Mouse (Mus musculus) heart, adult 2 months (tissue): ENCODE results near the gene Mul1. TPM values are rescaled to one million over a fixed set of nuclear protein-coding genes. Genes with fewer than 3 reads are reported as not detected.

ENCODE experiments used
- DNase-seq, 2 experiments: peaks; one replicate each; pipeline ENCODE4 v3.0.0; 2021
- H3K27ac ChIP-seq: fragments of 200-600 bp; 2 replicates; pipeline ENCODE4 v1.8.1; 2022
- H3K27me3 ChIP-seq: fragments of 200-500 bp; 2 replicates; pipeline ENCODE4 v1.6.1; 2012; ENCODE audit warnings: mild to moderate bottlenecking, low read length, inconsistent platforms, mixed read lengths; ENCODE audit not compliant: control insufficient read depth, insufficient read depth
- H3K36me3 ChIP-seq: fragments of 200-500 bp; 2 replicates; pipeline ENCODE4 v1.6.1; 2012; ENCODE audit warnings: low read length, inconsistent platforms; ENCODE audit not compliant: control insufficient read depth, insufficient read depth
- H3K4me1 ChIP-seq: fragments of 200-500 bp; 2 replicates; pipeline ENCODE4 v1.6.1; 2011; ENCODE audit warnings: low read length; ENCODE audit not compliant: control insufficient read depth, insufficient read depth
- H3K4me3 ChIP-seq: fragments of 200-600 bp; 2 replicates; pipeline ENCODE4 v1.8.1; 2022
- H3K79me2 ChIP-seq: fragments of 200-500 bp; replicated peaks from 2 replicates; pipeline ENCODE4 v1.6.1; 2012; ENCODE audit warnings: mild to moderate bottlenecking, inconsistent platforms, low read length, moderate library complexity, mixed read lengths; ENCODE audit not compliant: control insufficient read depth, insufficient read depth
- H3K9ac ChIP-seq: fragments of 200-500 bp; 2 replicates; pipeline ENCODE4 v1.6.1; 2012; ENCODE audit warnings: low read depth, mild to moderate bottlenecking, control low read depth, inconsistent platforms, low read length, mixed read lengths
- CTCF ChIP-seq: fragments of 200-600 bp; IDR thresholded peaks from 2 replicates; pipeline ENCODE4 v1.8.1; 2022; ENCODE audit warnings: antibody characterized with exemption, mild to moderate bottlenecking, moderate library complexity
- EP300 ChIP-seq: fragments of 200-500 bp; IDR thresholded peaks from 2 replicates; pipeline ENCODE4 v1.6.1; 2011; ENCODE audit warnings: low read depth, low read length, control low read depth; ENCODE audit not compliant: insufficient read depth
- POLR2A ChIP-seq: fragments of 200-500 bp; IDR thresholded peaks from 2 replicates; pipeline ENCODE4 v1.6.1; 2011; ENCODE audit warnings: mild to moderate bottlenecking, low read depth, low read length, control low read depth; ENCODE audit not compliant: insufficient read depth
- WGBS: fragments of 180-500 bp; shearing (Covaris S2); methylation state at CpG from one replicate; pipeline ENCODE4 v1.1.7; 2018; 5-methylcytosine and 5-hydroxymethylcytosine counted together
- intact Hi-C: fragments of 180-260 bp; cut with DNase I; formaldehyde crosslinking; loops from one replicate; pipeline ENCODE4 v1.15.1; 2025
- long read RNA-seq: library from polyadenylated mRNA; stranded (forward); transcript quantifications from one replicate; pipeline ENCODE4 v2.0.0, GENCODE M21; 2021
- polyA plus RNA-seq: library from polyadenylated mRNA; depleted of rRNA; stranded (reverse); fragments of >200 nt; gene quantifications from 2 replicates; pipeline ENCODE4 v1.2.3, GENCODE M21; 2012; rRNA removed
- total RNA-seq, 2 experiments: library from RNA; stranded (reverse); gene quantifications; 2 replicates each; pipeline ENCODE4 v1.2.3; 2021

The Mul1 gene
- 10 to 100 TPM; 75.0 to 75.5 TPM for total RNA-seq
- polyA plus RNA-seq, result 25.3 and 32.9 TPM in 2 replicates
- long read RNA-seq, transcript Mul1-201 (4 exons, 3,733 nt), result major isoform, 29 of 42 reads
- long read RNA-seq, partial matches to known transcripts, result 5 of 42 reads
- long read RNA-seq, other reads (novel, unspliced or antisense), result 8 of 42 reads

- Histone ChIP-seq H3K36me3 (no peaks in the 10 kb centered on the region), H3K79me2 (peaks cover 4% of the 10 kb centered on the region), H3K4me1 (peaks cover 3% of the 10 kb centered on the region; the same call in 1 of the 2 replicates), H3K27ac (peak within 1 kb of the TSS; percentile 85), H3K9ac (peak within 1 kb of the TSS; percentile 97), H3K27me3 (no peaks in the 10 kb centered on the region), H3K4me3 (peak within 1 kb of the TSS; percentile 78)
- intact Hi-C loops, result no loop called here
- peak; percentile 94 to 97 for DNase-seq
- peak; percentile 39; the same call in 1 of the 2 replicates for TF ChIP-seq EP300
- TF ChIP-seq POLR2A, result peak; percentile 89
- TF ChIP-seq CTCF, result peak; percentile 43
- WGBS, result under 1% methylated on average over 64 of the region's 64 CpGs
Observed at GRCm38 (mm10) chr4:138434347-138435316, at the start of gene Mul1. TSS of gene Mul1 (plus strand) at chr4:138434671.

- Histone ChIP-seq H3K4me3 (no peak overlapping the region), H3K27ac (no peak overlapping the region), H3K9ac (no peak overlapping the region), H3K36me3 (no peaks in the 10 kb centered on the region), H3K4me1 (no peaks in the 10 kb centered on the region), H3K79me2 (no peaks in the 10 kb centered on the region), H3K27me3 (peaks cover 19% of the 10 kb centered on the region)
- no peak for TF ChIP-seq EP300
- no peak for TF ChIP-seq CTCF
- TF ChIP-seq POLR2A, result no peak
- intact Hi-C loops, result no loop called here
- no peak for DNase-seq
- 56% methylated on average over 7 of the region's 7 CpGs for WGBS
Observed at GRCm38 (mm10) chr4:138393703-138394102, 40.8 kb upstream of the Mul1 start.

- no peak for TF ChIP-seq EP300
- Histone ChIP-seq H3K79me2 (no peaks in the 10 kb centered on the region), H3K27me3 (peaks cover 19% of the 10 kb centered on the region), H3K36me3 (no peaks in the 10 kb centered on the region), H3K4me3 (peak overlapping the region; percentile 3), H3K27ac (no peak overlapping the region), H3K9ac (peak overlapping the region; percentile 37), H3K4me1 (no peaks in the 10 kb centered on the region)
- DNase-seq, result no peak
- intact Hi-C loops, result no loop called here
- WGBS, result 2% methylated on average over 103 of the region's 103 CpGs
Observed at GRCm38 (mm10) chr4:138395087-138395970, 39.1 kb upstream of the Mul1 start.

- TF ChIP-seq POLR2A (no peak), EP300 (no peak), CTCF (no peak)
- intact Hi-C loops, result no loop called here
Observed at GRCm38 (mm10) chr4:138395971-138396645, 38.4 kb upstream of the Mul1 start, which contains the start of gene Fam43b. TSS of gene Fam43b (minus strand) at chr4:138396528.

GRCm38 (mm10) chr4:138396711-138397110, 37.8 kb upstream of the Mul1 start:
- H3K27me3 ChIP-seq, result peaks cover 19% of the 10 kb centered on the region
- DNase-seq, result no peak
- TF ChIP-seq POLR2A (no peak), CTCF (no peak), EP300 (no peak)
- H3K79me2 ChIP-seq, result no peaks in the 10 kb centered on the region
- intact Hi-C loops, result no loop called here
- no peaks in the 10 kb centered on the region for H3K36me3 ChIP-seq
- no peak overlapping the region; the same call in 1 of the 2 replicates for H3K4me3 ChIP-seq
- WGBS, result 23% methylated on average over 8 of the region's 8 CpGs
- H3K27ac ChIP-seq, result no peak overlapping the region
- no peaks in the 10 kb centered on the region for H3K4me1 ChIP-seq
- no peak overlapping the region for H3K9ac ChIP-seq

More at GRCm38 (mm10) chr4:138395971-138396645, 38.4 kb upstream of the Mul1 start, which contains the start of gene Fam43b:
- Histone ChIP-seq H3K4me1 (no peaks in the 10 kb centered on the region), H3K79me2 (no peaks in the 10 kb centered on the region), H3K27ac (no peak within 1 kb of the TSS), H3K27me3 (peaks cover 19% of the 10 kb centered on the region), H3K36me3 (no peaks in the 10 kb centered on the region), H3K9ac (peak within 1 kb of the TSS; percentile 37), H3K4me3 (peak within 1 kb of the TSS; percentile 3)
- peak; percentile 13 to 36 for DNase-seq
- under 1% methylated on average over 46 of the region's 46 CpGs for WGBS
